Mouse (Mus musculus): Measurements from ENCODE around the gene Pgpep1l.
"Not testable (repeated sequence)": the region's sequence is repeated elsewhere in the genome, so short reads cannot be mapped to it uniquely, and the experiment has no call there.

Gene Pgpep1l

GRCm38 (mm10) chr7:68264028-68264453 is at the start of gene Pgpep1l:
TSS of gene Pgpep1l (minus strand) at chr7:68264233.
- DNase-seq (ENCODE audit: low read depth): peak; percentile 31

- no peak for DNase-seq (ENCODE audit: low read depth)
Observed at GRCm38 (mm10) chr7:68313038-68313782, 49.2 kb upstream of the Pgpep1l start.

GRCm38 (mm10) chr7:68312395-68312794 is 48.4 kb upstream of the Pgpep1l start:
- DNase-seq (ENCODE audit: low read depth): no peak

GRCm38 (mm10) chr7:68311469-68311868 is 47.4 kb upstream of the Pgpep1l start:
- no peak for DNase-seq (ENCODE audit: low read depth)

GRCm38 (mm10) chr7:68306756-68307155 is 42.7 kb upstream of the Pgpep1l start:
- no peak for DNase-seq (ENCODE audit: low read depth)

DNA sequence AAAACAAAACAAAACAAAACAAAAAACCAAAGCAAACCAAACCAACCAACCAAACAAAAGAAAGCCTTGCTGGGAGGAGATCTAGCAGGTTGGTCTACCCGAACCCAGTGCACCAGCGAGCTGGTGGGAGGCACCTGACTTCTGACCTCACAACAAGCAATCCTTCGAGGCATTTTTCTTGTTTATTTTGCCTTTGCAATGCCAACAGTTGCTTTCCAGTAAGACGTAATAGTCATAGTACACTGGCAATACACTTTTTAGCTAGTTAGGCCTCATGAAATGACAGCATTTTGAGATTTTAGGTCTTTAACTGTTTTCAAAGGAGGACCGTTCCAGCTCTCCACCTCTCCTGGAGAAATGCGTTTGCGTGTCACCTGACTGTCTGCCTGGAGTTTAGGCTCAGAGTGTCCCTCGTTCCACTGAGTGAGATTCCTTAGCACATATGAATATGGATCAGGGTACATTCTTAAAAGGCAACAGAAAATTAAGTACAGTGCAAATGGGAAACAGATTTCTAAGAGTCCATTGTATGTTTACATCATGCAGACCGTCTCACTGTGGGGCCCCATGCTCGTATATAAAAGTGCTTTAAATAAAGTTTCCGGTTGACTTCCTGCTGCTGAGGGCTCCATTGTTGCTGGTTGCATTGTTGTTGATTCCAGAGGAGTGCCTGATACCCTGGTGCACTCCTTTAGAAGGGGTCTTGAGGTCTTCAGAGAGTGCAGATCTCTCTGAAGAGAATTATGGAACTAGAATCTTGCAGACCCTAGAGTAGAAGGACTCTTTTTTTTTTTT is 41.9 kb upstream of the Pgpep1l start:
- DNase-seq (ENCODE audit: low read depth): no peak

- DNase-seq (ENCODE audit: low read depth): no peak
Observed at GRCm38 (mm10) chr7:68303685-68304084, 39.7 kb upstream of the Pgpep1l start.

- DNase-seq (ENCODE audit: low read depth): peak; percentile 85
Observed at GRCm38 (mm10) chr7:68302586-68303433, 38.8 kb upstream of the Pgpep1l start.

DNA sequence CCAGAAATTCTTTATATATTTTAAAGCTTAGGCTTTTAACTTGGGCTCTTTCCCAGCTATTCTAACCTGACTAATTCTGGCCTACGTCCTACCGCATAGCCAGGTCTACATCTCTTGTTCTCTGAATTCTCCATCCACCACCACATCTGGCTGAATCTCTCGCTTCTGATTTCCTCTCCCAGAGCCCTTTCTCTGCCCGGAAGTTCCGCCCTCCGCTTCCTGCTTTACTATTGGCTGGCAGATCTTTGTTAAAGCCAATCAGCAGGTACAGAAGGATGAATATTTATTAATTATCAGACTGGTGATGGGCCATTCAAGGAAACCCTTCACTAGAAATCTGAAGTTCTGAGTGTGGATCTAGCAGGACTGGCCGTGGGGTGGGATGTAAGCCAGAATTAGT is 37.1 kb upstream of the Pgpep1l start:
- no peak for DNase-seq (ENCODE audit: low read depth)

GRCm38 (mm10) chr7:68298381-68299076 is 34.5 kb upstream of the Pgpep1l start:
- peak; percentile 66 for DNase-seq (ENCODE audit: low read depth)

DNA sequence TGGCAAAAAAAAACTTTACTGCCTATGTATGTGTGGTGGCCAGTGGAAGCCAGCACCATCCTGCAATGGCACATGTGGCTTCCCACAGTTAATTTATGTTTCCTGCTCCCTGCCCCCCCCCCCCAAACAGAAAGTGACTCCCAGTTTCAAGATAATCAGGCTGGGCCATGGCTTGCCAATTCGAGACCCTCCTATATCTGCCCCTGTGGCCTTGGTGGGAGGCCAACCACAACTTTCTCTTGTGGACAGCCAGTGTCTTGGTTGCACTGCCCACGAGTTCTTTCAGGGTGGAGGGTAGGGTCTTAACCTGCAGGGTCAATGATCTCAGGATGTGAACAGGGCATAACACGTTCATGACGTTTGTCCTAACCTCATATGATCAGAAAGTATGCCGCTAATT is 32.5 kb upstream of the Pgpep1l start:
- DNase-seq (ENCODE audit: low read depth): no peak

DNA sequence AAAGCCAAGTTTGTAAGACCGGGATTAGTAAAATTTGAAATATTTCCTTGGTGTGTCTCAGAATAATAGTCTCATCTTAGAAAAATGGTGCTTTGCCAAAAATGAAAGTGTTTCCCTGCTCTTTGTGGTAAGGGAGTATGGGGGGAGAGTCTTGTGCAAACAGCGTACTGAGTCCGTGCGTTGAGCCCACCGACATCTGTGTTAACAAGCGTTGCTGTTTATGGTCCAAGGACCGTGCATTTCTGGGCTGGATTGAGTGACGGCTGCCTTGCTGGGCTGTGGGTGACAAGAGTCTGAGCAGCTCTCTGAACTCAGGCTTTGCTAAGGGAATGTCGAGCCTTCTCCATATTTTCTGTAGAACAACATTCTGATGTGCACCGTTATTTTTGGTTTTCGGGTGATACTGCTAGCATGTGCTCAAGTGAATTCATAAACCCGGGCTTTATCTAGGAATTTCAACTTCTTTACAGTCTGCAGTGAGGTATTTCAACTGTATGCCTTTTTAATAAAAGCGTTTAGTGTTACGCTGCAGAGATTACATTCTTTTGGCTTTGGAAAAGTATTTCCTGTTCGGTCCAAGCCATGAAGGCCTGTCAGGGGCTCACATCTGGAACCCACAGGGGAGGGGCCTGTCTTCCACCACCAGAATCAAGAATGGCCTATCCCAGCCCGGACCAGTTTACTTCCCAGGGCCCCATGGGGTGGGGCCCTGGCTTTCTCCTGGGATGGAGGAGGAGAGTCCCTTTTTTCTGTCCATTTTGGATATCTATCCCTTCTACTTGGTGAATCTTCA is 30.2 kb upstream of the Pgpep1l start:
- DNase-seq (ENCODE audit: low read depth): no peak

DNA sequence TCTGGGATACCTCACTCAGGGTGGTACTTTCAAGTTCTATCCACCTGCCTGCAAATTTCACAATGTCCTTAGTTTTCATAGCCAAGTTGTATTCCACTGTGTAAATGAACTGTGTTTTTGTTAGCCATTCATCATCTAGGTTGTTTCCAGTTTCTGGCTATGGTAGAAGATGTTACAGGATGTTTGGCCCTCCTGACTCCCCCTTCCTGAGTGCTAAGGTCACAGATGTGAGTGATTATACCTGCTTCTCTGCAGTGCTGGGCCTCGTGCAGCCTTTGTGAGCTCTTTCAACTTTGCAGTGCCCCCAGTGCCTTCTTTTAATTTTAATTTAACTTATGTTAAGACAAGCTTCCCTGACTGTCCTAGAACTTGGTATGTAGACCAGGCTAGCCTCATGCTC is 27.6 kb upstream of the Pgpep1l start:
- peak; percentile 58 for DNase-seq (ENCODE audit: low read depth)

DNA sequence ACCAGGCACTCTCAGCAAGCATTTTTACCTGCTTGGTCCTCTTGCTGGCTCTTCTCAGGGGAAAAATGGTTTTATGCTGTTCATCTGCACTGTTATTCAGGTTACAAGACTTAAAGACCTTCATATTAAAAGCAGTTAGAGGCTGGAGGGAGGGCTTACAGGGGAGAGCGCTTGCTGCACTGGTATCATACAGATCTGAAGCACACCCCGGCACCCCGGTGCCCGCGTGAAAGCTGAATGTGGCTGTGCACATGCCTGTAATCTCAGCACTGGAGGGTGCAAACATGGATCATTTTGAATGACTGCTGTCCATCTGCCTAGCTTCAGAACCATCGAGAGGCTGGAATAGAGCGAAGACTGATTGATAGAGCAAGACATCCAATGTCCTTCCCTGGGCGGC is 25.0 kb upstream of the Pgpep1l start:
- DNase-seq (ENCODE audit: low read depth): no peak

DNA sequence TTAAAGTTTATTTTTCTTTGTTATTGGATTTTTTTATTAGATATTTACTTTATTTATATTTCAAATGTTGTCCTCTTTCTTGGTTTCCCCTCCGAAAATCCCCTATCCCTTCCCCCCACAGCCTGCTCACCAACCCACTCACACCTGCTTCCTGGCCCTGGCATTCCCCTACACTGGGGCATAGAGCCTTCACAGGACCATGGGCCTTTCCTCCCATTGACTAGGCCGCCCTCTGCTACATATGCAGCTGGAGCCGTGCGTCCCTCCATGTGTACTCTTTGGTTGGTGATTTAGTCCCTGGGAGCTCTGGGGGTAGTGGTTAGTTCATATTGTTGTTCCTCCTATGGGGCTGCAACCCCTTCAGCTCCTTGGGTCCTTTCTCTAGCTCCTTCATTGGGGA is 24.0 kb upstream of the Pgpep1l start:
- DNase-seq (ENCODE audit: low read depth): not testable (repeated sequence)

GRCm38 (mm10) chr7:68287582-68287981 is 23.5 kb upstream of the Pgpep1l start:
- DNase-seq (ENCODE audit: low read depth): peak; percentile 58

DNA sequence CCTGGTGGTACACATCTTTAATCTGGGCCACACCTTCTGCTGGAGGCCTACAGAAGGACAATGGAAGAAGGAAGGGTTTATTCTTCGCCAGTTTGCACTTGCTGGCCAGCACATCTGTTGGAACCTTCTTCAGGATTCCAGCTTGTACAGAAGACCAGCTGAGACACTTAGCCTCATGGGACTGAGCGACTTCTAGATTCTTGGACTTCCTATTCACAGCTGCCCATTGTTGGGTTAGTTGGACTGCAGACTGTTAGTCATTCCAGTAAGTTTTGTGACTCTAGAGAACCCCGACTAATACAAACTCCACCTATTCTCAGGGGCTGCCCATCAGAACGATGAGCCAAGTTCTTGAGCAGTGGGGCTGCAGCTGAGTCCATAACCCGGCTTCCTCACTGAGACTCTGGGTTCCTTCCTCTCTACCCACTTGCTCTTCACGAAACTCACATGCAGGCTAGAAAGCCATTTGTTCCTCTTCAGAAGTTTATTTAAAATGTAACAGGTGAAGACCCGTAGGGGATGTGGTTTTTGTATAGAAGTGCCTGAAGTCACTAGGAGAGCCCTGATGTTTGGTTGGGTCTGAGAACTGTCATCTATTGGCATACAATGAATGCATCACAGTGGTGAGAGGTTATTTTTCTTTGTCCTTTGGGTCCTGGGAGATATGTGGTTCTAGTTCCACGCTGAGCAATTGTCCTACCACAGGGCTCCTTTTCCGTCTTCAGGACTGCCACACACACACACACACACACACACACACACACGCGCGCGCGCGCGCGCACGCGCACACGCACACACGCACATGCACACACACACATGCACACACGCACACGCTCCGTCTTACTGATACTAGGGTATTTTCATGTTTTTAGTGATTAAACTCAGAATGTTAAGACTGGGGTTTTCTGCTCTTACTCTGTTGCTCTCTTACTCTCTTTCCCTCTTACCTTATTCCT is 22.8 kb upstream of the Pgpep1l start:
- DNase-seq (ENCODE audit: low read depth): peak; percentile 89

GRCm38 (mm10) chr7:68285851-68286298 is 21.8 kb upstream of the Pgpep1l start:
- peak; percentile 90 for DNase-seq (ENCODE audit: low read depth)

DNA sequence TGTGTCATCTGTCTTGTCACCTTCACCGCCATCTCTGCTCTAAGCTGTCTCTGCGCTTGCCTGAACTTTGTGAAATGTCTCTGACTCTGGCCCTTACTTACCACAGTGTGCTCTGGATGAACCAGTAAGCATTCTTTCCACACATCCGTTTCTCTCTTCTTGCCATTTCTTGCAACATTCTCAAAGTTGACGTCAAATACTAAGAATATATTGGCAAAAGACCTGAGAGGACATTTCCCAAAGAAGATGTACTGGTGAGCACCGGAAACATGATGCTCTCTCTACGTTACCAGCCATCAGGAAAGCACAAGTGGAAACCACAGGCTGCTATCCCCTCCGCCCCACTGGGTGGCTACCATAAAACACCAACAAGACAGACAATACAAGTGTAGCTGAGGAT is 19.7 kb upstream of the Pgpep1l start:
- peak; percentile 76 for DNase-seq (ENCODE audit: low read depth)

DNA sequence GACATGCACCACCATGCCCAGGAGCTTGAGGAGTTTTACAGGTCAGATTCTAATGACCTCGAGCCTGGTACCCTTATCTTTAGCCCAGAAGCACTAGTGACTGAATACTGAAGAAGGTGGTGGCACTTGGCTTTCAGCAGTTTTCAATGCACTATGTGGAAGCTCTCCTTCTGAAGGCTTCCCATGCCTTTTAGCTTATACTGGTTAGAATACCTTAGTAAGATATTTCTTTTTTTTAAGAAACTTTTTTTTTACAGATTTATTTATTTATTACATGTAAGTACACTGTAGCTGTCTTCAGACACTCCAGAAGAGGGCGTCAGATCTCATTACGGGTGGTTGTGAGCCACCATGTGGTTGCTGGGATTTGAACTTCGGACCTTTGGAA is 19.1 kb upstream of the Pgpep1l start:
- not testable (repeated sequence) for DNase-seq (ENCODE audit: low read depth)
